Mouse (Mus musculus) brain, adult 2 months (tissue): ENCODE measurements around the gene Cox10.
"Not testable (repeated sequence)": the region's sequence is repeated elsewhere in the genome, so short reads cannot be mapped to it uniquely, and the experiment has no call there.

Experiments
- DNase-seq: peaks from one replicate; pipeline ENCODE4 v3.0.0; 2011; ENCODE audit warnings: low read depth, low spot score

Gene Cox10

DNA sequence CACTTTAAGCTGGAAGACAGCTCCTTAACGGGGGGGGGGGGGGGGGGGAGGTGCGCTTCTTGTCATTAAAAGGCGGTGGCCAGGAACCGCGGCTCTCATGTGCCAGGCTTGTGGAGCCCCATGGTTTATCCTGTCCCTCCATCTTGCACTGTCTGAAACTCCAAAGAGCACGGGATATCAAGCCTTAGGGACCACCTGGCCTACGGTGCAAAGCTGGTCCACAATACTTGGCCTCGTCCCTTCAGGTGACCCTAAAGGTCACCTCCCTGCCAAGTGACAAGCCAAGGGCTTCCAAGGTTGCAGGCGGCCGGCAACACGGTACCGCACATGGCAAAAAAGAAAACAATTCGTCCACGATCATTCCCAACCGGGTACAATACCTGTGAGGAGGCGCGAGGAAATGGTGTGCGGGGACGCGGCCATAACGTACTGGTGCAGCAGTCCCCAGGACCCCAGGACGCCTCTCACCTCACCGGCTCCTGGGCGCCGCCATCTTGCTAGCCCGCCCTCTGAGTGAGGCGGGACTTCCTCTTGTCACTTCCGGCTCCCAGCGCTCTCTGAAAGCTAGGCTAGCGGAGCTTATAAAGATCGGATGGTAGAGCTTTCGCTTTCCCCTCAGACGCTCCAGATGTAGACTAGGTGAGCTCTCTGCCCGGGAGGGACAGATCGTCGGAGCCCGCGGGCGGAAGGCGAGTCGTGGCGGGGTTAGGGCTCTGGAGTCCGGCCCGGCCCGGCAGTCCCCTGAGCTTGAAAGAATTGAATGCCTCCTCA, at the start of gene Cox10:
Cox10 (minus strand) TSS at position 513 of the 771 bp plus-strand sequence.
- DNase-seq = peak; percentile 92

DNA sequence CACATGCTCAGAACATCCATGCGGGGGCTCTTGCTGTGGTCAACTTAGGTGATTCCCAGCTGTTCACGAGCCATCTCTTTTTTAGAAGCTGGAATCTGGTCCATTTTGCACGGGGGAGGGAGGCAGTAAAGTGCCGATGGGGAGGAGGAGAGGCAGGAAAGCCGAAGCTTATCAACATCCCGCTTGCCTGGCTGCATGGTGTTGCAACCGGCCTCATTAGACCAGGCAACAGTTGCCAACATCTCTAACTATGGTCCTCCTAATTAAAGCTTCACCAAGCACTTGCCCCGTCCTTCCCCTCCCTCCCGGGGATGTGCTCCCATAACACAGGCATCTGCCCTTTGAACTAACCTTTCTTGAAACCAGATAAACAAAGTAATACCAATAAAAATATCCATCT, 48.7 kb upstream of the Cox10 start:
- DNase-seq = no peak

DNA sequence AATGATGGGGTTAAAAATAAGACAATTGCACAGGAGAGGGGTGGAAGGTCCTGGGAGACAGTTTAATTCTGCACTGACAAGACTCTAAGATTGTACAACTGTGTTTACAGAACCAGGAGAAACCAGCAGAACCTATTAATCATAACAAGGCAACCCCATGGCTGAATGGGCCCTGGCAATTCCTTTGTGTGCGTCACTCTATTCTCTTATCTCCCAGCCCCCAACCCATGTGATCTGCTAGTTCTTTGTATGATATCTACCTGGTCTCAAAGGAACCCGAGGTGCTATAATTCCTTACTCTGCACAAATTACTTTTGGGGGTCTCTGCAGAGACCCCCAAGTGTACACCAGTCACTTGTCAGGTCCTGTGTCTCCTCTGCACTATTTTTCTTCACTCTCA, 46.2 kb upstream of the Cox10 start:
- no peak for DNase-seq

DNA sequence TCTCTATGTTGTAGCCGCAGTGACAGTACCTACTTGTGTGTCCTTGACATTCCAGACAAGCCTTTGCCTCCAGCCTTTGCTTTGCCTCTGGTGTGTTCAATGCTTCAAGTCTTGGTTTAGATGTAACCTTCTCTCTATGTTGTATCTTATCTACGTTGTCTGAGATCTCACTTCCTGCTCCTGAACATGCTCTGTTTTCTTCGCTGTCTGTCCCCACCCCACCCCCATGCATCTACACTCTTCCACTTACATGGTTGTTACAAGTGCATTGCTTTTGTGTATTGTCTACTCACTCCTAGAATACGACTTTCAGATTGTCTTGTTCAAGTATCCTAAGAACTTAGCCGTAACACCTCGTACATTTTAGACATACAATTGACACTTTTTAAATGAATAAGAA, 43.9 kb upstream of the Cox10 start:
- DNase-seq = not testable (repeated sequence)

DNA sequence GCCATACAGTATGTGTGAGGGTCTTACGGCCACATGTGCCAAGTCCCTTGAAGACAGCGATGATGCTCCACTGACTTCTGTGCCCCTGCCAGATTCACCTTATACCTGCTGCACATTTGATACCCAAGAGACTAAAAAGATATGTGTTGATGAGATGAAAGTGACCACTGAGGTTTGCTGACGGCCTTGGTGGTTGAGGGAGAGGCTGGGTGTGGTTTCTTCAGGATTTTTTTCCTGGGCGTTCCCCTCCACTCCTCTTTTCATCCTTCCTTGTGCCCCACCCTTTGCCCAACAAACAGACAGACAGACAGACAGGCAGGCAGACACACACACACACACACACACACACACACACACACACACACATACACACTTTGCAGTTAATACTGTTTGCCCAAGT, 37.4 kb upstream of the Cox10 start:
- no peak for DNase-seq

DNA sequence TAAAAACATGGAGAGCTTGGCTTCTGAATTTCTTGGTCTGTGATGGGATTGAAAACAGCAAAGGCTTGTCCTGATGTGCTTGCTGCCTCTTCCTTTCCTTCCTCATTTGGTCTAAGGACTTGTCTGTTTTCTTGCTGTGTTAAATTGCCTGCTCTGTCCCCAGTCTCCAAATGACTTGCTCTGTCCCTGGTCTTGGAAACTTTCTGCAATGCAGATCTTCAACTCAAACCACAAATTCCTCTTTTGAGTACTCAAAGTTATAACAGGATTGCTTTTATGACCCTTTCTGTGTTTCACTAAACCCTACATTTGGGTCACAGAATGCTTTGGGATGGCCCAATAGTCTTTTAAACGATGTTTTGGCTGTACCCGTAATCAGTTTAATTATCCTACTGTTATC, 36.6 kb upstream of the Cox10 start:
- no peak for DNase-seq

DNA sequence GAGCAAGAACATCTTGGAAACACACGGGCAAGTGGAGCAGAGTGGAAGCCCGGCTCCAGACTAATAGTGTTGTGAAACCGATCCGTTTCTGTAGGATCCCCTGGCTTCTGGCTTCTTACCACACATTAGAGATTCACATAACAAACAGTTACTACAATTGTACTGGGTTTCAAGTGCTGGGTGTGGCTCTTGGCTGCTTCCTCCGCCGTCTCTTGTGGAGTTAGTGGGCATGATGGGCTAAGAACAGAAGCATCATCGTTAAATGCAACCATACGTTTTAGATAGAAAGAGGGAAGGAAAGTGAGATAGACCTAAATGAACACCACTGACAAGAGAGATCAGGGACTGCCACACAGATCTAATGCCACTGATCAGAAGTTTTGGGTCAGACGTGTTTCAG, 35.8 kb upstream of the Cox10 start:
- no peak for DNase-seq

DNA sequence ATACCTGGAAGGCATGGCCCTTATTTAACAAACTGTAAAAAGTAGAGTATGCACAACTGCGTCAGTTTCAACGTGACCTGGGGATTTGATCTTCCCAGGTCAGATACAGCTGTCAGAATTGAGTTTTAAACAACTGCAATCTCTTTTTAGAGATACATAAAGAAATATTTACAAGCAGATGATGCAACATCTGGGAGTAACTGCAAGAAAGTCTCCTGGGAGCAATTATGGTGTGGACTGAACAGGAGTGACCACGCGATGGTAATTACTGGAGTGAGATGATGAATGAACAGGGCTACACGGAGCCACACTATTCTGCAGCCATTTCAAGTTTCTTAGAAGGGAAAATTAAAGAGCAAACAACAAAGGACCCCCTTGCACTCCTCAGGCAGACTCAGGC, 20.8 kb upstream of the Cox10 start:
- no peak for DNase-seq

DNA sequence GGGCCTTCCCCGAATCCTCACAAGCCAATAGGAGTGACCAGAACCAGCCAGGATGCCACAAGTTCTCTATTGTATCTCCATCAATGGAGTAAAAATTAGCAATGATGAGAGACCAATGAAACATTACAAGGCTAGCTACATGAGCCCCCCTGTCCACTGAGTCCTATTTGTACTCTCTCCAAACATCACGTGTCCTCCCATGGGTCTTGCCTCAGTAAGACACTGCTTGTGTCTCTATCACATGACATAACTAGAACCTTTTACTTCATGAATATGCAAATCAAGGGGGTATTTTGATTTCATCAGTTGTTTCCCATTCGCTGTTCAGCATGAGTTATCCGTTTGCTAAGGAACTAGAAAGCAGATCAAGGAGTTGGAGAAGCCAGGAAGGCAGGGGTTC, 13.8 kb upstream of the Cox10 start:
- DNase-seq = no peak

DNA sequence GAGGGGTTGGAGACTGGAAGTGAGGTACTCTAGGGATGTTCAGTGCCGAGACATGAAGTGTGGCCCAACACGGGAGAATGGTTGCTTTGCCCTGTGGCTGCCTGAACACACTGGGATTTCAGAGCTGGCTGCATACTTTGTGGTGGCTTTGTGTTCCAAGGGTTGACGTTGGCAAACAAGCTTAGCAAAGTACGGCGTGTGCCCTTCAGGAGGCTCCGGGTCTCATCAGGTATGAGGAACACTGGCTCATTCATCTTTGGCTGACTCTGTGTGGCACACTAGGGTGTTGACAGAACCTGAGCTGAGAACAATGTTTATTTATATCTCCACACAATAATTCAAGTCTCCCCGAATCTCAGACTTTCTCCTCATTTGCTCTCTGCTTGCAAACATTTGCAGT, 11.9 kb upstream of the Cox10 start:
- DNase-seq = no peak

DNA sequence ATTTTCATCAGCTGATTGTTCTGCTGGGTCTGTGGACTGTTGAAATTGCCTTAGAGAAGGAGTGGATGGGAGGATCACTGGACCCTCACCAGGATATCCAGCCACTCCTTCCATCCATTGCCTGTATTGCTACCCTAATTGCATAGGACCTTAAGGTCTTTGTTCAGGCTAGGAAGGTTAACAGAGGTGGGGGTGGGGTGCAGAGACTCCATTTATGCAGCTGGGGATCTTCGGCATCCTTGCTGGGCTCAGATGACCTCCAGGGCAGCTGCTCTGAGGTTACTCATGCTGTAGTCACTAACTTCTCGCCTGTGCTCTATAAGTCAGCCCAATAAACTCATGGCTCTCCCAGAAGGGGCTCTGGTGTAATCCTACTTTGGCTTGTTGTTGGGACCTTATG, 10.4 kb upstream of the Cox10 start:
- no peak for DNase-seq

DNA sequence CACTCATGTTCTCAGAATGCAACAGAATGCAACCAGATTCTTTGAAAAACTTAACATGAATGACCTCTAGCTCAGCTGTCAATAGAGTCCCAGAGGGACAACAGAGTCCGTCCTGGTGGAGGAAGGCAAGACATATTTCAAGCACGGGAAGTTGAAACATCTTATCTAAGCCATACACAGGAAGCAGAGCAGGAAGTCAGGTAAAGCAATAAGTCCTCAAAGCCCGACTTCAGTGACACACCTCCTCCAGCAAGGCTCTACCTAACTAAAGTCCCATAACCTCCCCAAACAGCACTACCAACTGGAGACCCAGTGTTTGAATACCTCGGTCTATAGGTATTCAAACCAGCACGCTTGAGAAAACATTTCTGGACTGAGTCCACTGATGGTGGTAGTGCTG, 6.6 kb upstream of the Cox10 start:
- DNase-seq = no peak

DNA sequence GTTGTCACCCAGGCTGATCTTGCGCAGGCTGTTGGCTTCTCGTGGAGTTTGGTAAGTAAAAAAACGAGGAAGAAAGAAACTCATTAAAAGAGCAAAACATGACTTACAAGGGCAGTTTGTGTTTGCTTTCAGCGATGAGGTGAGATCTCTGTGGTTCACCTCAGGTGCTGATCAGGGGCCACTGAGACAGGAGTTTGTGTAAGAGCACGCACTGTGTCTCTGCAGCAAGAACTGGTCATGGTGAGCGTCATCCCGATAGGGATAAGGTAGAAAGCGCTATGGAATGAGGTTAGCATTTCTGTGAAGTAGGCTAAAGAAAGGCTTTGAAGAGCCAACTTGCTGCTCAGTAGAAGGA, 436 bp upstream of the Cox10 start:
- peak; percentile 53 for DNase-seq

DNA sequence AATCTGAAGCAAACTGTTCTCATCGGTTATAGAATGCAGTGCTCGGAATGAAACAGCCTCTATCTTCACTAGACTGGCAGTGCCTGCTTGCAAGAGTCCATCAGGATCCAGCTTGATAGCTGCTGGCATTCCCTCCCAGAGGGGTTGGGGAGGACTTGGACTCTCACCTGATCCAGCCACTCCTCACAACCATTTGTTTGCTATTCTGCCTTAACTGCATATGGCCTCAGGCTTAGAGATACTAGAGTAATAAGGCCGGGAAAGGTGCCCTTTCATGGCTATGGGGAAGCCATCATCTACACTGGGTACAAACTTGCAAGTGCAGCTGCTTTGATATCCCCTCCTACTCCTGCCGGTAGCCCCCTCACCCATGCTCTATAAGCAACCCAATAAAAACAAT, 3.1 kb downstream of the Cox10 start:
- no peak for DNase-seq

DNA sequence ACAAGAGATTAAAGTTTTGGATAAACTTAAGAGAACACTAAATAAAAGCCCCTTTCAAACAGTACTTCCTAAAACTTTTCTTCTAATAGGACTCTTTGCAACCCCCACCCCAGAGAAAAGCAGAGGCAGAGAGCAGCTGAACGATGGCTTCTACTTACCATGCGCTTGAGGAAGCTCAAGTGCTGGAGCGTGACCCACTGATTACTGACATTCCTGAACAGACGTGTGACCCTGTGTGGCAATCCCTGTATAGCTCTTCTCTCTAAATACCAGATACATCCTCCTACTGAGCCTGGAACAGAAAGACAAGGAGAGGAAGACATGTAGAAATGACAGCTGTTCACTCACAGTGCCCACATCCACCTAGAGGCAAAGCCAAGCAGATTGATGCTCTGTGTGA, 5.9 kb downstream of the Cox10 start:
- no peak for DNase-seq

DNA sequence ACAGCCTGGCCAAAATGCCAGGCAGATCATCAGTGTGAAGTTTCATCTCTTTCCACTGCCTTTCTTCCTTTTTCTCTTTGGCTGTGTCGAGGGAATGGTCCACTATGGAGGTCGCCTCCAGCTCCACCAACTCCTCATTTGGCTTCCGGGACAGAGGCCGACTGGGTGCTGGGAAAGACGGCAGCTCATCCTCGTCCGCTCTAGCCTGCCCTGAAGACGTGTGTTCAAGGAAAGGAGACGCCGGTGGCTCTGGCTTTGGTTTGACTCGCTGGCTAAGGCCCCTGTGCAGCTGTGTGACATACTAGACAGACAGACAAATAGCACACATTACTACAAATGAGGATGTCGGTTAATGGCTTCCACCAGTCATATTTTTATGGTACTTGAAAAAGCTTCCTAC, 7.7 kb downstream of the Cox10 start:
- no peak for DNase-seq

DNA sequence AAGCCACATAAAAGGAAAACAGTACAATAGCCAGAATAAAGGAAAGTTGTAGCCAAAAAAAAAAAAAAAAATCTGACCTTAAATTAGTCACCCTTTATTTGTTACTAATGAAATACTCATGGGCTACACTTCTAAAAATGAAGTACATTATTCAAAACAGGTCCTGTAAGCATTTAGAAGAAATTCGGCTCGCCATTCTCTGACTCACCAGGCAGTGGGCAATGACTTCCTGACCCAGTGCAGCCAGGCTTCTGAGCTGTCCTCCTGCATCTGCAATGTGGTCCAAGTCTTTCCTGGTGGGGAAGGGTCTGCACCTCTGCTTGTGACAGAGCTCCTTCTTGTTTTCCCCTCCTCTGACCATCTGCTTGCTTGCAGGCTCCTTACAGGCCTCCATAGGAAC, 13.3 kb downstream of the Cox10 start:
- no peak for DNase-seq

DNA sequence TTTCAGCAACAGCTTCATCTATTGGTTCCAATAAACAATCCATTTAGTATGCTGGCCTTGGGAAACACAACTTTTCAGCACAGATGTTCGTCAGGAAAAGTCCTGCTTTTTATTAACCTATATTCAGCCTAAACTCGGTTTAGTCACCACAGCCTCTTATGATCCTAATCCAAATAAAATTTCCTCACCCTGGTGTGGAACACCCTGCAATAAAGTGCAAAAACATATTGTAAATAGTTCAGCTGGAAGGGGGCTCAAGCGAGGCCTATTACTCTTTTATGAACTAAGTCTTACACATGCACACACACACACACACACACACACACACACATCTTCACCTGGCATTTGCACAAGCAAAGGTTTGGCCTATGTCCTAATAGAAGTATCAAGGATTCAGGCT, 16.1 kb downstream of the Cox10 start:
- DNase-seq = no peak

DNA sequence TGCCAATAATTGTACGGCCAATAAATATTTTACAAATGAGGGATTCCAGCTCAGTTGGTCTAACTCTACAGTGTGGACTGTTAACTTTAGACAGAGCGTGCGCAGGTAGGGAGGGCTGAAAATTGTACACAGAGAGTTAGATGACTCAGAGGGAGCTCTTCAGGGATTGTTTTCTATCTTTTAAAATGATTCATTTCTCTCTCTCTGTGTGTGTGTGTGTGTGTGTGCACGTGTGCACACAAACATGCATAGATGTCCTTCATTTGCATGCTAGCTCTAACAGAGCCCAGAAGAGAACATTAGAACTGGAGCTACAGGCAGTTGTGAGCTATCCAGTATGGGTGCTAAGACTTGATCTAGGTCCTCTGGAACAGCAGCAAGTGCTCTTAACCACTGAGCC, 17.0 kb downstream of the Cox10 start:
- DNase-seq = no peak

DNA sequence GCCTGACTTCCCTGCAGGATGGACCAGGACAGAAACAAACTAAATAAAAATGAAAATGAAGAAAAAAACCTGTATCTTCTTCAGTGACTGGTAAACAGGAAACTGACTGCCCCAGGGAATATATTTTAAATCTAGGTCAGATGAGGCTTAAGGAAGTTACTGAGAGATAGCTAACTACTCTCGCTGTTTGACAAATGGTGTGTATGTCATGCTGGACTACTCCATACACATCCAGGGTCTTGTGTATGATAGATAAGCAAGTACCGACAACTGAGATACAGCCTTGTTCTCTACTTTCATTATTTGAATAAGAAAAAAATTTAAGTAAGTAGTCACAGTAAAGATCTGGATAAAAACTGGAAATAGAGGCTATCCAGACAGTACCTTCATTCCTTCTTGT, 20.0 kb downstream of the Cox10 start:
- DNase-seq = no peak

DNA sequence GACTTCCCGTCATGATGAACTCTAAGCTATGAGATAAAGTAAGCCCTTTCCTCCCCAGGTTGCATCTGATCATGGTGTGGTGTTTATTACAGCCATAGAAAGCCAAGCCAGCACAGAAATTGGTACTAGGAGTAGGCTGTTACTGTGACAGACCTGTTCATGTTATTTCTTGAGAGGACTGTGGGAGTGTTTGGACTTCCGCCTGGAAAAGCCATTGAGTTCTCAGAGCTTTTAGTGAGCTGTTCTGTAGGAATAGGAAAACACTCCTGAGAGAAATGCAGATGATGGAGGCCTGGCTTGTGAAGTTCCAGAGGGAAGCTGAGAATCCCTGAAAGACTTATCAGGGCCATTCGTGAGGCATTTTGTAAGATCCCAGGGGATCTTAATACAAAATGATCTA, 20.8 kb downstream of the Cox10 start:
- peak; percentile 78 for DNase-seq

DNA sequence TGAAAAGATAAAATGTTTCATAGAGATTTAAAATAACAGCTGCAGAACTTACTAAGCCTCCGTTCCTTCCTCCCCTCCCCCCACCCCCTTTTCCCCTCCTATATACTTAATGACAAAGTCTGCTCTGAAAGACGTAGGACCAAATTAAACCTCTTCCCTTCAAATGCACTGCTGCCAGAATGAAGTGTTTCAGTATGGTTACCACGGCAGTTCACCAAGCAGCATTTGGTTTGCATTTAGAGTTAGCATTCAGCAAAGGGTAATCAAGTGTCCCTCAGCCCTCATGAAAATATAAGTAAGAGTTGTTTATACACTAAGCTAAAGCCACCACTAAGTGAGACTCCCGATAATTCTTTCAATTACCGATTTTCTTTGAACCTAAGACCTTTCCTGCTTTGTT, 25.9 kb downstream of the Cox10 start:
- DNase-seq = no peak

DNA sequence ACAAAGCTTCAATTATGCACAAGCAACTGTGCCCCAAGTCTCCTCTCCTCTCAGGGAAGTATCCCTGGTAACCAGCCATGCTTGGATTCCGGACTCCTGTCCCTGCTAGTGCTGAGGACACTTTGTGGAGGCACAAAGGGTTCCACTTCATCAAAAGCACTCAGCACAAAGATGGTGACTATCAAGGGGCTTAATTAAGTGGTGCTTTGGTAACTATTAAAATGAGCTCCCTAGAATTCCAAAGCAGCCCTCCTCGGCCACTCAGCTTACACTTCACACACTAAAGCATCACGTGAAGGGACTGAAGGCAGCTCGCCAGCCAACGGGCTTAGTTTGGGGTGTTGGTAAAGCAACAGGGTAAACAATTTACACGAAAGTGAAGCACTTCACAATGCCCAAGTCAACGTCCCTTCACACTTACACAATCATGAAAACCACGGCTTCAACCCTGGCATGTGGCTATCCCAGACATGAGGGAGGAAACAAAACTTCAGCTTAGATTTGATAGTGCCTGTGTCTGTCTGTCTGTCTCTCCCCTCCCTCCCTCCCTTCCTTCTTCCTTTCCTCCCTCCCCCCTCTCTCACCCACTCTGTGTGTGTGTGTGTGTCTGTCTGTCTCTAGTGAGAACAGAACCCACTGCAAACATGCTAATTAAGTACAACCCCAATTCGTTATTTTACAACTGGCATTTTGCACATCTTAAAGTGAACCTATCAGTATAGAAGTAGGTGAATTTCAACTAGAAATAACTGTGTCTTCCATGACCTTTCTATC, 27.9 kb downstream of the Cox10 start:
- DNase-seq = peak; percentile 9
